Mouse (Mus musculus) lung, postnatal 0 days (tissue): ENCODE measurements around the gene Lrrc40.

Experiments used
- CTCF ChIP-seq: IDR thresholded peaks from 2 replicates; pipeline ENCODE4 v1.5.1; 2016; ENCODE audit warnings: antibody characterized with exemption, mild to moderate bottlenecking
- EP300 ChIP-seq: IDR thresholded peaks from 2 replicates; pipeline ENCODE4 v1.6.1; 2016; ENCODE audit warnings: antibody characterized with exemption, mild to moderate bottlenecking, control low read depth

GRCm38 (mm10) chr3:158038106-158038505, 1.6 kb downstream of the Lrrc40 start:
- TF ChIP-seq CTCF, result no peak
- TF ChIP-seq EP300, result no peak
